Mouse (Mus musculus) testis, adult 2 months (tissue): Measurements from ENCODE around the gene Man2b1.

Source experiments
- CTCF ChIP-seq: fragments of 200-500 bp; IDR thresholded peaks from 2 replicates; pipeline ENCODE4 v1.5.1; 2012; ENCODE audit warnings: low read depth, mild to moderate bottlenecking, inconsistent platforms, low read length, moderate library complexity; ENCODE audit not compliant: control insufficient read depth, insufficient read depth, insufficient replicate concordance
- POLR2A ChIP-seq: fragments of 200-500 bp; IDR thresholded peaks from 2 replicates; pipeline ENCODE4 v1.6.1; 2012; ENCODE audit warnings: low read depth, mild to moderate bottlenecking, inconsistent platforms, low read length, moderate library complexity; ENCODE audit not compliant: control insufficient read depth

DNA sequence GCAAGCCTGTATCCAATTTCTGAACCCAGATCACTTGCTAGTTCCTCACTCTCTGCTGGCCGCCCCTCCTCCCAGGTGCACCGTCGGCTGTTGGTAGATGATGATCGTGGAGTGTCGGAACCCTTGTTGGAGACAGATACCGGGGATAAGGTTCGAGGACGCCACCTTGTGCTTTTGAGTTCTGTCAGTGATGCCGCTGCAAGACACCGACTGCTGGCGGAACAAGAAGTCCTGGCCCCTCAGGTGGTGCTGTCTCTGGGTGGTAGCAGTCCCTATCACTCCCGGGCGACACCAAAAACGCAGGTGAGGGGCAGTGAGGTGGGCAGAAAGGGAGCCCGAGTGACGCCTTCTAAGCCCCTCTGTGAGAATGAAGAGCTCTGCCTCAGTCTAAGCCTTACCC, 13.1 kb downstream of the Man2b1 start:
- TF ChIP-seq CTCF (no peak), POLR2A (no peak)
